Mouse (Mus musculus) adrenal gland, postnatal 10 days (tissue): ENCODE data around the gene Gm8094. TPM values are rescaled to one million over a fixed set of nuclear protein-coding genes. Genes with fewer than 3 reads are reported as not detected.
"Not testable (repeated sequence)": the region's sequence is repeated elsewhere in the genome, so short reads cannot be mapped to it uniquely, and the experiment has no call there.

Source experiments
- DNase-seq: peaks from one replicate; pipeline ENCODE4 v3.0.0; 2021; ENCODE audit warnings: mixed read lengths
- long read RNA-seq, 2 experiments: library from polyadenylated mRNA; stranded (forward); transcript quantifications; one replicate each; pipeline ENCODE4 v2.0.0; 2021
- total RNA-seq, 2 experiments: library from RNA; stranded (reverse); gene quantifications; 2 replicates each; pipeline ENCODE4 v1.2.3; 2021

Gm8094 gene
- total RNA-seq = not detected
- long read RNA-seq, experiment 1 = 0 reads
- long read RNA-seq, experiment 2 = 0 reads

GRCm38 (mm10) chr14:43076543-43076942 is at the start of gene Gm8094:
Gene Gm8094, minus strand, starts transcription at chr14:43076643.
- DNase-seq = not testable (repeated sequence)

GRCm38 (mm10) chr14:43119673-43120072 is 43.2 kb upstream of the Gm8094 start:
- not testable (repeated sequence) for DNase-seq

- DNase-seq = not testable (repeated sequence)
These were observed 23.9 kb upstream of the Gm8094 start, which contains the start of gene Gm8104 for GRCm38 (mm10) chr14:43100301-43100700. Gene Gm8104, plus strand, starts transcription at chr14:43100601.

GRCm38 (mm10) chr14:43089103-43089919 is 12.9 kb upstream of the Gm8094 start:
- DNase-seq = not testable (repeated sequence)

- not testable (repeated sequence) for DNase-seq
These were observed 8.7 kb upstream of the Gm8094 start for GRCm38 (mm10) chr14:43084936-43085730.

- DNase-seq = not testable (repeated sequence)
These were observed 16.3 kb downstream of the Gm8094 start for GRCm38 (mm10) chr14:43060179-43060578.

- DNase-seq = not testable (repeated sequence)
These were observed 18.4 kb downstream of the Gm8094 start for GRCm38 (mm10) chr14:43058063-43058462.

Other genes with a start within 250 kb of the Gm8094 start
- gene Gm21977, start 223.2 kb downstream of the Gm8094 start, total RNA-seq = not detected
- not detected for gene Gm8082, start 83.0 kb downstream of the Gm8094 start, total RNA-seq
- gene Gm10376, start 61.0 kb downstream of the Gm8094 start, total RNA-seq = not detected
- gene Gm8104, start 24.0 kb upstream of the Gm8094 start, total RNA-seq = not detected
- gene Gm7233, start 103.2 kb upstream of the Gm8094 start, total RNA-seq = not detected
- gene Gm8122, start 158.7 kb upstream of the Gm8094 start, total RNA-seq = not detected
- under 1 TPM in 1 of 2 experiments, not detected in 1; 0.39 TPM for gene Gm8126, start 182.0 kb upstream of the Gm8094 start, total RNA-seq
- not detected for gene Gm9732, start 198.4 kb upstream of the Gm8094 start, total RNA-seq
- gene Gm8127, start 217.2 kb upstream of the Gm8094 start, total RNA-seq = not detected